Mouse (Mus musculus) megakaryocyte-erythroid progenitor cell, adult 5 weeks (primary cell): ENCODE measurements around the gene Dsn1. TPM values are rescaled to one million over a fixed set of nuclear protein-coding genes. Genes with fewer than 3 reads are reported as not detected.

Source experiments
- polyA plus RNA-seq: library from polyadenylated mRNA; stranded (reverse); fragments of >175 nt; gene quantifications from 2 replicates; pipeline ENCODE4 v1.2.3, GENCODE M21; 2012

The Dsn1 gene
- 2.0 and 2.5 TPM in 2 replicates for polyA plus RNA-seq

GRCm38 (mm10) chr2:157006511-157007233, at the start of gene Dsn1:
Dsn1 (minus strand) TSS chr2:157007154.

GRCm38 (mm10) chr2:156991470-156992319, 15.3 kb downstream of the Dsn1 start, which contains the start of gene Ndrg3:
Ndrg3 (minus strand) TSS chr2:156992056.

Other genes with a start within 250 kb of the Dsn1 start
- 0.16 TPM in 1 of 2 replicates, not detected in the other for gene Myl9, start 231.7 kb downstream of the Dsn1 start, polyA plus RNA-seq
- 55.5 and 90.2 TPM in 2 replicates for gene Tgif2, start 167.1 kb downstream of the Dsn1 start, polyA plus RNA-seq
- gene 4930518I15Rik, start 149.2 kb downstream of the Dsn1 start, polyA plus RNA-seq = not detected in 2 replicates
- gene Rab5if, start 144.0 kb downstream of the Dsn1 start, polyA plus RNA-seq = 92.2 and 94.5 TPM in 2 replicates
- 1.5 and 1.9 TPM in 2 replicates for gene Sla2, start 120.0 kb downstream of the Dsn1 start, polyA plus RNA-seq
- gene Ndrg3, start 15.1 kb downstream of the Dsn1 start, polyA plus RNA-seq = 2.4 and 4.0 TPM in 2 replicates
- gene Soga1, start 72.1 kb upstream of the Dsn1 start, polyA plus RNA-seq = 10.3 and 19.8 TPM in 2 replicates
- not detected in 2 replicates for gene Tldc2, start 79.9 kb upstream of the Dsn1 start, polyA plus RNA-seq
- 19.1 and 25.5 TPM in 2 replicates for gene Samhd1, start 128.1 kb upstream of the Dsn1 start, polyA plus RNA-seq
- gene Rbl1, start 197.4 kb upstream of the Dsn1 start, polyA plus RNA-seq = 7.3 and 9.9 TPM in 2 replicates